Mouse (Mus musculus) E14TG2a.4 (cell line): ENCODE results near the gene Tut1.

Source experiments
- CTCF ChIP-seq: conservative IDR thresholded peaks from 2 replicates; pipeline ENCODE4 v1.5.1; 2014; ENCODE audit warnings: low read length
- NANOG ChIP-seq: IDR thresholded peaks from 2 replicates; pipeline ENCODE4 v1.6.1; 2014; ENCODE audit warnings: borderline replicate concordance, low read length, mixed read lengths
- POU5F1 ChIP-seq: IDR thresholded peaks from 2 replicates; pipeline ENCODE4 v1.6.1; 2014; ENCODE audit warnings: low read length, borderline replicate concordance

- TF ChIP-seq CTCF (no peak), NANOG (no peak), POU5F1 (no peak)
Observed at GRCm38 (mm10) chr19:8987816-8988215, 34.2 kb downstream of the Tut1 start.
